Mouse (Mus musculus) MEL (cell line): Measurements from ENCODE around the gene Slc15a2. TPM values are rescaled to one million over a fixed set of nuclear protein-coding genes. Genes with fewer than 3 reads are reported as not detected.

Experiments used
- DNase-seq: peaks from one replicate; pipeline ENCODE4 v3.0.0; 2011; ENCODE audit warnings: low read depth, low spot score
- H3K27ac ChIP-seq: 2 replicates; pipeline ENCODE4 v1.5.1; 2012; ENCODE audit warnings: low read depth, mild to moderate bottlenecking, control low read depth, low read length, moderate library complexity; ENCODE audit not compliant: control insufficient read depth
- H3K27me3 ChIP-seq, 2 experiments: fragments of 150-350 bp in 1 of 2; sonication (generic) in 1 of 2; 2 replicates each; pipeline ENCODE4 v1.6.1; 2012; ENCODE audit warnings: low read length in 2 of 2, mild to moderate bottlenecking in 2 of 2, improper control_type of control experiment in 1 of 2, moderate library complexity in 1 of 2; ENCODE audit not compliant: insufficient read depth in 2 of 2, control insufficient read depth in 1 of 2
- H3K36me3 ChIP-seq, 2 experiments: 2 replicates each; pipeline ENCODE4 v1.6.1; 2012 to 2014; ENCODE audit warnings: low read length in 2 of 2, improper control_type of control experiment in 1 of 2, inconsistent platforms in 1 of 2, mild to moderate bottlenecking in 1 of 2; ENCODE audit not compliant: insufficient read depth in 2 of 2, control insufficient read depth in 1 of 2
- H3K4me1 ChIP-seq, 2 experiments: fragments of 150-350 bp in 1 of 2; sonication (generic) in 1 of 2; 2 replicates each; pipeline ENCODE4 v1.6.1; 2012; ENCODE audit warnings: low read length in 2 of 2, improper control_type of control experiment in 1 of 2, mild to moderate bottlenecking in 1 of 2; ENCODE audit not compliant: insufficient read depth in 2 of 2, control insufficient read depth in 1 of 2
- H3K4me3 ChIP-seq, 2 experiments: fragments of 150-350 bp in 1 of 2; sonication (generic) in 1 of 2; 2 replicates each; pipeline ENCODE4 v1.5.1; 2012; ENCODE audit warnings: low read depth in 2 of 2, low read length in 2 of 2, mild to moderate bottlenecking in 2 of 2, moderate library complexity in 2 of 2, control low read depth in 1 of 2, improper control_type of control experiment in 1 of 2; ENCODE audit not compliant: control insufficient read depth in 1 of 2, insufficient read depth in 1 of 2
- H3K79me2 ChIP-seq: 2 replicates; pipeline ENCODE4 v1.6.1; 2012; ENCODE audit warnings: mild to moderate bottlenecking, low read length, moderate library complexity; ENCODE audit not compliant: control insufficient read depth, poor library complexity, insufficient read depth
- H3K9ac ChIP-seq: 2 replicates; pipeline ENCODE4 v1.6.1; 2012; ENCODE audit warnings: low read depth, mild to moderate bottlenecking, control low read depth, low read length, moderate library complexity; ENCODE audit not compliant: control insufficient read depth, poor library complexity, severe bottlenecking
- H3K9me3 ChIP-seq: fragments of 150-350 bp; sonication (generic); replicated peaks from 2 replicates; pipeline ENCODE4 v1.6.1; 2012; ENCODE audit warnings: mild to moderate bottlenecking, low read length, improper control_type of control experiment, moderate library complexity; ENCODE audit not compliant: insufficient read depth
- CHD1 ChIP-seq: IDR thresholded peaks from 2 replicates; pipeline ENCODE4 v1.6.1; 2012; ENCODE audit warnings: low read depth, mild to moderate bottlenecking, inconsistent platforms, low read length, improper control_type of control experiment
- CHD2 ChIP-seq: IDR thresholded peaks from 2 replicates; pipeline ENCODE4 v1.6.1; 2011; ENCODE audit warnings: low read length, improper control_type of control experiment
- ELF1 ChIP-seq: IDR thresholded peaks from 2 replicates; pipeline ENCODE4 v1.6.1; 2014; ENCODE audit warnings: low read depth, mild to moderate bottlenecking, inconsistent platforms, low read length, improper control_type of control experiment, moderate library complexity
- EP300 ChIP-seq, 2 experiments: IDR thresholded peaks; 2 replicates each; pipeline ENCODE4 v1.6.1; 2011; ENCODE audit warnings: improper control_type of control experiment in 2 of 2, low read length in 2 of 2, low read depth in 1 of 2, mild to moderate bottlenecking in 1 of 2
- HCFC1 ChIP-seq: IDR thresholded peaks from 2 replicates; pipeline ENCODE4 v1.6.1; 2012; ENCODE audit warnings: low read depth, mild to moderate bottlenecking, inconsistent platforms, low read length, improper control_type of control experiment, moderate library complexity
- MAX ChIP-seq: IDR thresholded peaks from 2 replicates; pipeline ENCODE4 v1.6.1; 2011; ENCODE audit warnings: low read length, improper control_type of control experiment
- MAZ ChIP-seq: IDR thresholded peaks from 2 replicates; pipeline ENCODE4 v1.6.1; 2012; ENCODE audit warnings: low read depth, mild to moderate bottlenecking, inconsistent platforms, low read length, improper control_type of control experiment
- MEF2A ChIP-seq: IDR thresholded peaks from 2 replicates; pipeline ENCODE4 v1.6.1; 2014; ENCODE audit warnings: low read depth, mild to moderate bottlenecking, inconsistent platforms, low read length, improper control_type of control experiment; ENCODE audit not compliant: poor library complexity, insufficient replicate concordance, severe bottlenecking; ENCODE audit errors: extremely low read depth
- MXI1 ChIP-seq: IDR thresholded peaks from 2 replicates; pipeline ENCODE4 v1.6.1; 2011; ENCODE audit warnings: mild to moderate bottlenecking, low read depth, low read length, improper control_type of control experiment
- MYC ChIP-seq: IDR thresholded peaks from 2 replicates; pipeline ENCODE4 v1.6.1; 2011; ENCODE audit warnings: low read depth, mild to moderate bottlenecking, low read length, improper control_type of control experiment, moderate library complexity
- NRF1 ChIP-seq: IDR thresholded peaks from 2 replicates; pipeline ENCODE4 v1.6.1; 2014; ENCODE audit warnings: low read depth, mild to moderate bottlenecking, inconsistent platforms, low read length, improper control_type of control experiment, moderate library complexity; ENCODE audit not compliant: poor library complexity, insufficient read depth, severe bottlenecking
- POLR2A ChIP-seq, 2 experiments: IDR thresholded peaks; 2 replicates each; pipeline ENCODE4 v1.6.1; 2011 to 2012; ENCODE audit warnings: low read length in 2 of 2, mild to moderate bottlenecking in 2 of 2, control low read depth in 1 of 2, improper control_type of control experiment in 1 of 2, low read depth in 1 of 2, moderate library complexity in 1 of 2; ENCODE audit not compliant: control insufficient read depth in 1 of 2, insufficient read depth in 1 of 2, poor library complexity in 1 of 2
- POLR2AphosphoS5 ChIP-seq: IDR thresholded peaks from 2 replicates; pipeline ENCODE4 v1.6.1; 2012; ENCODE audit warnings: low read depth, borderline replicate concordance, mild to moderate bottlenecking, inconsistent platforms, low read length, moderate library complexity, mixed read lengths
- RAD21 ChIP-seq: IDR thresholded peaks from 2 replicates; pipeline ENCODE4 v1.6.1; 2011; ENCODE audit warnings: mild to moderate bottlenecking, low read depth, low read length, improper control_type of control experiment
- SMC3 ChIP-seq: IDR thresholded peaks from 2 replicates; pipeline ENCODE4 v1.6.1; 2011; ENCODE audit warnings: low read depth, low read length, improper control_type of control experiment
- TCF12 ChIP-seq: IDR thresholded peaks from 2 replicates; pipeline ENCODE4 v1.6.1; 2014; ENCODE audit warnings: low read depth, mild to moderate bottlenecking, inconsistent platforms, low read length, improper control_type of control experiment, moderate library complexity
- UBTF ChIP-seq: IDR thresholded peaks from 2 replicates; pipeline ENCODE4 v1.6.1; 2012; ENCODE audit warnings: low read depth, mild to moderate bottlenecking, inconsistent platforms, low read length, improper control_type of control experiment, moderate library complexity, borderline replicate concordance; ENCODE audit not compliant: insufficient read depth
- USF1 ChIP-seq: IDR thresholded peaks from 2 replicates; pipeline ENCODE4 v1.6.1; 2014; ENCODE audit warnings: low read depth, mild to moderate bottlenecking, inconsistent platforms, low read length, improper control_type of control experiment, moderate library complexity
- ZC3H11A ChIP-seq: IDR thresholded peaks from 2 replicates; pipeline ENCODE4 v1.6.1; 2012; ENCODE audit warnings: low read depth, mild to moderate bottlenecking, inconsistent platforms, low read length, improper control_type of control experiment
- ZKSCAN1 ChIP-seq: IDR thresholded peaks from 2 replicates; pipeline ENCODE4 v1.6.1; 2012; ENCODE audit warnings: low read depth, mild to moderate bottlenecking, inconsistent platforms, low read length, improper control_type of control experiment, moderate library complexity
- ZMIZ1 ChIP-seq: IDR thresholded peaks from 2 replicates; pipeline ENCODE4 v1.6.1; 2012; ENCODE audit warnings: low read depth, mild to moderate bottlenecking, inconsistent platforms, low read length, improper control_type of control experiment, moderate library complexity
- ZNF384 ChIP-seq: IDR thresholded peaks from 2 replicates; pipeline ENCODE4 v1.6.1; 2012; ENCODE audit warnings: low read depth, mild to moderate bottlenecking, inconsistent platforms, low read length, improper control_type of control experiment
- polyA plus RNA-seq, 2 experiments: library from polyadenylated mRNA; stranded (reverse) in 1 of 2; unstranded in 1 of 2; fragments of >175 nt in 1 of 2; fragments of >200 nt in 1 of 2; gene quantifications; 2 replicates each; pipeline versions ENCODE4 v1.2.1 to v1.2.4; 2012; ENCODE audit warnings: low replicate concordance in 2 of 2, low read depth in 1 of 2; ENCODE audit not compliant: insufficient read length in 2 of 2, insufficient read depth in 1 of 2, missing spikeins in 1 of 2
- total RNA-seq: library from RNA; depleted of rRNA; stranded (reverse); fragments of 300-350 nt; gene quantifications from 2 replicates; pipeline ENCODE4 v1.2.3, GENCODE M21; 2012

Gene Slc15a2
- total and polyA plus RNA-seq, 3 experiments, result not detected

DNA sequence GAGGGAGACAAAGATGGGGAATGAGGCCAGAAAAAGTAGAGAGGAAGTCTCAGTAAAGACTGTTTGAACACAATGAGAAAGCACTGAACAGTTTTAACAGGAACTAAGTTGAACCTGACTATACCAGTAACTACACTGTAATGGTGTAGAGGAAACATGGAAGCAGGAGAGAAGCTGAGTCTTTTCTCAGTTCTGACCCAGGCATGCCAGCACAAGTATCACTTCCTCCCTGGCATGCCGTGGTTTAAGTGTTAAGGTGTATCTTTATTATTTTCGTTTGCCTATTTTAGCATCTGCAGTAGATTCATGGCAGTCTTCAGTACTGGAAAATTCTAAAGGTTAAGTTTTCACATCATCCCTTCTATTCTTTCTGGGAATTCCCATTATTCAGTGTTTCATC, 10.2 kb upstream of the Slc15a2 start:
- Histone ChIP-seq H3K4me1 (no peaks in the 10 kb centered on the region), H3K9ac (no peak overlapping the region), H3K79me2 (no peaks in the 10 kb centered on the region), H3K27me3 (peaks cover 0 to 2% of the 10 kb centered on the region in 2 experiments; a peak in 1 of 4 replicates), H3K36me3 (no peaks in the 10 kb centered on the region), H3K4me3 (no peak overlapping the region), H3K9me3 (no peaks in the 10 kb centered on the region), H3K27ac (no peak overlapping the region)
- no peak for TF ChIP-seq USF1
- TF ChIP-seq MEF2A, result no peak
- no peak for TF ChIP-seq CHD1
- TF ChIP-seq TCF12, result no peak
- DNase-seq, result no peak

DNA sequence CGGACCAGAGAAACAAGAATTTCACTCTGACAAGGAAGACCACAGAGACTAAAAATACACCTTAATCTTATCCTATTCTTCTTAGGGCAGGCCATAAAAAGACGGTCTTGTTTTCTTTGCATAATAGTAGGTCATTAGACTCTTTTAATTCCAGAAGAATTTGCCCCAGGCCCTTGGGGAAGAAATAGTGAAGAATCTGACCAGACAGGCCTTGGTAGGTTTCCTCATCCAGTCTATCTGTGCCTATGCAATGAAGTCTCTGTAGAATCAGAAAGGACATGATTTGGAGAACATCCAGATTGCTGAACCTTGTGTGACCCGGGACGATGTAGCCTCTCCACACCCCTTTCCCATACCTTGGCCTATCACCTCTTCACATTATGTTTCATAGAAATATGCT, 5.4 kb upstream of the Slc15a2 start:
- Histone ChIP-seq H3K27me3 (peaks cover 4 to 6% of the 10 kb centered on the region in 2 experiments; a peak in 3 of 4 replicates), H3K79me2 (no peaks in the 10 kb centered on the region), H3K36me3 (no peaks in the 10 kb centered on the region), H3K27ac (no peak overlapping the region), H3K9ac (no peak overlapping the region), H3K4me3 (no peak overlapping the region), H3K9me3 (no peaks in the 10 kb centered on the region), H3K4me1 (no peaks in the 10 kb centered on the region)
- no peak for TF ChIP-seq POLR2A (IDR thresholded peaks at IDR 0.05; ENCODE audit: control insufficient read depth in 1 of 2, insufficient read depth in 1 of 2, low read depth in 1 of 2, low read length in 2 of 2, poor library complexity in 1 of 2)
- TF ChIP-seq CHD2, result no peak
- TF ChIP-seq SMC3, result no peak
- TF ChIP-seq MYC, result no peak
- no peak for TF ChIP-seq ZMIZ1
- no peak for TF ChIP-seq ZKSCAN1
- no peak for TF ChIP-seq HCFC1
- no peak for TF ChIP-seq MXI1
- no peak for TF ChIP-seq UBTF
- no peak for TF ChIP-seq NRF1
- no peak for TF ChIP-seq ZNF384
- TF ChIP-seq ELF1, result no peak
- no peak for TF ChIP-seq MAX
- no peak for TF ChIP-seq ZC3H11A
- no peak for TF ChIP-seq EP300 (IDR thresholded peaks at IDR 0.05; ENCODE audit: low read depth in 1 of 2, low read length in 2 of 2)
- TF ChIP-seq POLR2AphosphoS5, result no peak
- TF ChIP-seq RAD21, result no peak
- TF ChIP-seq MAZ, result no peak
- TF ChIP-seq CHD1, result no peak
- DNase-seq, result no peak
